Mouse (Mus musculus): ENCODE results near the gene Gadl1. TPM values are rescaled to one million over a fixed set of nuclear protein-coding genes. Genes with fewer than 3 reads are reported as not detected.
"Not testable (repeated sequence)": the region's sequence is repeated elsewhere in the genome, so short reads cannot be mapped to it uniquely, and the experiment has no call there.

Gadl1 gene
- total RNA-seq, 1 experiment from 2014 or later = 0.11 TPM

- no peak for DNase-seq
Observed at GRCm38 (mm10) chr9:116025371-116025770, 116.1 kb downstream of the Gadl1 start.

- DNase-seq = no peak
Observed at GRCm38 (mm10) chr9:116029076-116029475, 119.8 kb downstream of the Gadl1 start.

- DNase-seq = no peak
Observed at GRCm38 (mm10) chr9:116032711-116033110, 123.5 kb downstream of the Gadl1 start.

GRCm38 (mm10) chr9:116038275-116038674 is 129.0 kb downstream of the Gadl1 start:
- DNase-seq = no peak

GRCm38 (mm10) chr9:116039981-116040380 is 130.7 kb downstream of the Gadl1 start:
- DNase-seq = no peak

GRCm38 (mm10) chr9:116040852-116041251 is 131.6 kb downstream of the Gadl1 start:
- DNase-seq = not testable (repeated sequence)

GRCm38 (mm10) chr9:116041369-116041768 is 132.1 kb downstream of the Gadl1 start:
- DNase-seq = no peak

- peak; percentile 88 for DNase-seq
Observed at GRCm38 (mm10) chr9:116041787-116042186, 132.5 kb downstream of the Gadl1 start.

GRCm38 (mm10) chr9:116049985-116050384 is 140.7 kb downstream of the Gadl1 start:
- no peak for DNase-seq

GRCm38 (mm10) chr9:116053976-116054375 is 144.7 kb downstream of the Gadl1 start:
- DNase-seq = no peak

- DNase-seq = no peak
Observed at GRCm38 (mm10) chr9:116058475-116058874, 149.2 kb downstream of the Gadl1 start.

GRCm38 (mm10) chr9:116059156-116059555 is 149.9 kb downstream of the Gadl1 start:
- DNase-seq = peak; percentile 41

- peak; percentile 33 for DNase-seq
Observed at GRCm38 (mm10) chr9:116060691-116061090, 151.4 kb downstream of the Gadl1 start.

GRCm38 (mm10) chr9:116064774-116065173 is 155.5 kb downstream of the Gadl1 start:
- DNase-seq = no peak

GRCm38 (mm10) chr9:116071561-116071960 is 162.3 kb downstream of the Gadl1 start:
- DNase-seq = not testable (repeated sequence)

- DNase-seq = no peak
Observed at GRCm38 (mm10) chr9:116076163-116076562, 166.9 kb downstream of the Gadl1 start.

- no peak for DNase-seq
Observed at GRCm38 (mm10) chr9:116076946-116077345, 167.7 kb downstream of the Gadl1 start.

GRCm38 (mm10) chr9:116077419-116077818 is 168.2 kb downstream of the Gadl1 start:
- DNase-seq = no peak

GRCm38 (mm10) chr9:116081781-116082180 is 172.5 kb downstream of the Gadl1 start:
- no peak for DNase-seq

- no peak for DNase-seq
Observed at GRCm38 (mm10) chr9:116083300-116083699, 174.0 kb downstream of the Gadl1 start.

GRCm38 (mm10) chr9:116083726-116084323 is 174.6 kb downstream of the Gadl1 start:
- DNase-seq = peak; percentile 40

GRCm38 (mm10) chr9:116084324-116084931 is 175.2 kb downstream of the Gadl1 start:
- DNase-seq = no peak

- DNase-seq = no peak
Observed at GRCm38 (mm10) chr9:116085999-116086398, 176.7 kb downstream of the Gadl1 start.

- DNase-seq = no peak
Observed at GRCm38 (mm10) chr9:116087263-116087662, 178.0 kb downstream of the Gadl1 start.

All from adrenal gland, postnatal 14 days (tissue).